Mouse (Mus musculus) neural tube, postnatal 0 days (tissue): ENCODE data around the gene Zfp677. TPM values are rescaled to one million over a fixed set of nuclear protein-coding genes. Genes with fewer than 3 reads are reported as not detected.

Experiments used
- polyA plus RNA-seq: library from polyadenylated mRNA; unstranded; fragments of >200 nt; fragmentation: Nextera tagmentation; extraction: Ambion mirVana; gene quantifications from 2 replicates; pipeline ENCODE4 v1.2.1, GENCODE M21; 2015

Gene Zfp677
- polyA plus RNA-seq: 3.5 and 4.1 TPM in 2 replicates

GRCm38 (mm10) chr17:21383391-21384056, at the start of gene Zfp677:
Gene Zfp677, plus strand, starts transcription at chr17:21383748.

GRCm38 (mm10) chr17:21422664-21423599, 39.4 kb downstream of the Zfp677 start, which contains the start of gene Zfp54:
Gene Zfp54, plus strand, starts transcription at chr17:21423227.

Other genes with a start within 250 kb of the Zfp677 start
- gene Vmn1r234, start 157.7 kb upstream of the Zfp677 start, polyA plus RNA-seq: not detected in 2 replicates
- gene Vmn1r235, start 127.3 kb upstream of the Zfp677 start, polyA plus RNA-seq: not detected in 2 replicates
- not detected in 2 replicates for gene Vmn1r236, start 100.8 kb upstream of the Zfp677 start, polyA plus RNA-seq
- not detected in 2 replicates for gene Vmn1r237, start 71.9 kb upstream of the Zfp677 start, polyA plus RNA-seq
- gene Zfp54, start 39.5 kb downstream of the Zfp677 start, polyA plus RNA-seq: 3.2 and 3.6 TPM in 2 replicates
- gene Zfp51, start 66.6 kb downstream of the Zfp677 start, polyA plus RNA-seq: 7.6 and 8.1 TPM in 2 replicates
- gene Zfp53, start 105.2 kb downstream of the Zfp677 start, polyA plus RNA-seq: 8.6 TPM in 2 replicates
- 2.8 TPM in 2 replicates for gene Zfp52, start 151.8 kb downstream of the Zfp677 start, polyA plus RNA-seq
- 13.4 and 13.5 TPM in 2 replicates for gene Zfp948, start 183.3 kb downstream of the Zfp677 start, polyA plus RNA-seq